Mouse (Mus musculus) erythroblast, embryonic 14.5 days (primary cell): ENCODE results near the gene S100a7a. TPM values are rescaled to one million over a fixed set of nuclear protein-coding genes. Genes with fewer than 3 reads are reported as not detected.

ENCODE experiments used
- H3K27me3 ChIP-seq: 2 replicates; pipeline ENCODE4 v1.6.1; 2012; ENCODE audit warnings: inconsistent platforms; ENCODE audit not compliant: control insufficient read depth
- H3K36me3 ChIP-seq: 2 replicates; pipeline ENCODE4 v1.6.1; 2012; ENCODE audit warnings: mild to moderate bottlenecking, inconsistent platforms; ENCODE audit not compliant: control insufficient read depth
- H3K4me1 ChIP-seq: 2 replicates; pipeline ENCODE4 v1.6.1; 2012; ENCODE audit warnings: inconsistent platforms; ENCODE audit not compliant: control insufficient read depth
- H3K4me3 ChIP-seq: replicated peaks from 2 replicates; pipeline ENCODE3; 2012; ENCODE audit warnings: moderate library complexity, mild to moderate bottlenecking, inconsistent platforms
- H3K9me3 ChIP-seq: 2 replicates; pipeline ENCODE4 v1.6.1; 2012; ENCODE audit warnings: low read length, inconsistent platforms, mixed read lengths; ENCODE audit not compliant: control insufficient read depth
- GATA1 ChIP-seq: IDR thresholded peaks from 2 replicates; pipeline ENCODE4 v1.6.1; 2012; ENCODE audit warnings: low read length, inconsistent platforms, mixed read lengths
- TAL1 ChIP-seq: IDR thresholded peaks from 3 replicates; pipeline ENCODE4 v1.6.1; 2012; ENCODE audit warnings: low read length, inconsistent platforms, mixed read lengths
- polyA plus RNA-seq: library from polyadenylated mRNA; stranded (reverse); fragments of >175 nt; gene quantifications from 2 replicates; pipeline ENCODE4 v1.2.3, GENCODE M21; 2012

The S100a7a gene
- polyA plus RNA-seq, 1 experiment = not detected

- no peaks in the 10 kb centered on the region for H3K9me3 ChIP-seq
- no peaks in the 10 kb centered on the region for H3K4me1 ChIP-seq
- TF ChIP-seq GATA1 (no peak), TAL1 (no peak)
- H3K27me3 ChIP-seq = no peaks in the 10 kb centered on the region
- H3K36me3 ChIP-seq = no peaks in the 10 kb centered on the region
- H3K4me3 ChIP-seq = no peak overlapping the region
These were observed 9.6 kb upstream of the S100a7a start for GRCm38 (mm10) chr3:90644220-90644619.

GRCm38 (mm10) chr3:90647291-90647690 lies 6.5 kb upstream of the S100a7a start:
- Histone ChIP-seq H3K36me3 (no peaks in the 10 kb centered on the region), H3K4me1 (no peaks in the 10 kb centered on the region), H3K4me3 (no peak overlapping the region), H3K9me3 (no peaks in the 10 kb centered on the region), H3K27me3 (no peaks in the 10 kb centered on the region)
- TF ChIP-seq GATA1 (no peak), TAL1 (no peak)

- no peaks in the 10 kb centered on the region for H3K4me1 ChIP-seq
- no peaks in the 10 kb centered on the region for H3K27me3 ChIP-seq
- H3K9me3 ChIP-seq = no peaks in the 10 kb centered on the region
- H3K4me3 ChIP-seq = no peak overlapping the region
- no peaks in the 10 kb centered on the region for H3K36me3 ChIP-seq
- no peak for TF ChIP-seq GATA1
- no peak for TF ChIP-seq TAL1
These were observed 4.8 kb upstream of the S100a7a start for GRCm38 (mm10) chr3:90648981-90649380.

- Histone ChIP-seq H3K9me3 (no peaks in the 10 kb centered on the region), H3K4me1 (no peaks in the 10 kb centered on the region), H3K36me3 (no peaks in the 10 kb centered on the region), H3K4me3 (no peak overlapping the region), H3K27me3 (no peaks in the 10 kb centered on the region)
- no peak for TF ChIP-seq GATA1
- TF ChIP-seq TAL1 = no peak
These were observed 4.0 kb upstream of the S100a7a start for GRCm38 (mm10) chr3:90649832-90650231.

- Histone ChIP-seq H3K9me3 (no peaks in the 10 kb centered on the region), H3K4me3 (no peak overlapping the region), H3K27me3 (no peaks in the 10 kb centered on the region), H3K4me1 (no peaks in the 10 kb centered on the region), H3K36me3 (no peaks in the 10 kb centered on the region)
- TF ChIP-seq GATA1 (no peak), TAL1 (no peak)
These were observed 824 bp upstream of the S100a7a start for GRCm38 (mm10) chr3:90652878-90653508.

- Histone ChIP-seq H3K4me1 (no peaks in the 10 kb centered on the region), H3K27me3 (no peaks in the 10 kb centered on the region), H3K9me3 (no peaks in the 10 kb centered on the region), H3K4me3 (no peak overlapping the region), H3K36me3 (no peaks in the 10 kb centered on the region)
- TF ChIP-seq TAL1 = no peak
- TF ChIP-seq GATA1 = no peak
These were observed 3.6 kb downstream of the S100a7a start for GRCm38 (mm10) chr3:90657405-90657804.

- no peaks in the 10 kb centered on the region for H3K27me3 ChIP-seq
These were observed 5.7 kb downstream of the S100a7a start for GRCm38 (mm10) chr3:90659364-90660044.

GRCm38 (mm10) chr3:90664219-90664618 lies 10.4 kb downstream of the S100a7a start:
- Histone ChIP-seq H3K4me1 (no peaks in the 10 kb centered on the region), H3K36me3 (no peaks in the 10 kb centered on the region), H3K27me3 (no peaks in the 10 kb centered on the region), H3K4me3 (no peak overlapping the region), H3K9me3 (no peaks in the 10 kb centered on the region)
- TF ChIP-seq TAL1 = no peak
- no peak for TF ChIP-seq GATA1

More at GRCm38 (mm10) chr3:90659364-90660044, 5.7 kb downstream of the S100a7a start:
- H3K9me3 ChIP-seq = no peaks in the 10 kb centered on the region
- no peak overlapping the region for H3K4me3 ChIP-seq
- no peaks in the 10 kb centered on the region for H3K4me1 ChIP-seq
- TF ChIP-seq TAL1 = no peak
- TF ChIP-seq GATA1 = no peak
- H3K36me3 ChIP-seq = no peaks in the 10 kb centered on the region

GRCm38 (mm10) chr3:90668846-90669245 lies 15.0 kb downstream of the S100a7a start, which contains the start of gene S100a8:
S100a8 (plus strand) TSS chr3:90668978.
- Histone ChIP-seq H3K36me3 (no peaks in the 10 kb centered on the region), H3K27me3 (no peaks in the 10 kb centered on the region), H3K4me3 (no peak within 1 kb of the TSS), H3K4me1 (no peaks in the 10 kb centered on the region), H3K9me3 (no peaks in the 10 kb centered on the region)
- no peak for TF ChIP-seq GATA1

- Histone ChIP-seq H3K4me1 (no peaks in the 10 kb centered on the region), H3K36me3 (no peaks in the 10 kb centered on the region), H3K27me3 (no peaks in the 10 kb centered on the region), H3K4me3 (no peak overlapping the region), H3K9me3 (no peaks in the 10 kb centered on the region)
- no peak for TF ChIP-seq TAL1
- TF ChIP-seq GATA1 = no peak
These were observed 24.8 kb downstream of the S100a7a start for GRCm38 (mm10) chr3:90678656-90679055.
